Mouse (Mus musculus): Measurements from ENCODE around the gene A730071L15Rik. TPM values are rescaled to one million over a fixed set of nuclear protein-coding genes. Genes with fewer than 3 reads are reported as not detected.

Gene A730071L15Rik
- polyA plus RNA-seq, 3 experiments from 2014 or later = not detected

- ATAC-seq = no peak
These were observed 16.6 kb upstream of the A730071L15Rik start for GRCm38 (mm10) chr11:6183246-6183645.

DNA sequence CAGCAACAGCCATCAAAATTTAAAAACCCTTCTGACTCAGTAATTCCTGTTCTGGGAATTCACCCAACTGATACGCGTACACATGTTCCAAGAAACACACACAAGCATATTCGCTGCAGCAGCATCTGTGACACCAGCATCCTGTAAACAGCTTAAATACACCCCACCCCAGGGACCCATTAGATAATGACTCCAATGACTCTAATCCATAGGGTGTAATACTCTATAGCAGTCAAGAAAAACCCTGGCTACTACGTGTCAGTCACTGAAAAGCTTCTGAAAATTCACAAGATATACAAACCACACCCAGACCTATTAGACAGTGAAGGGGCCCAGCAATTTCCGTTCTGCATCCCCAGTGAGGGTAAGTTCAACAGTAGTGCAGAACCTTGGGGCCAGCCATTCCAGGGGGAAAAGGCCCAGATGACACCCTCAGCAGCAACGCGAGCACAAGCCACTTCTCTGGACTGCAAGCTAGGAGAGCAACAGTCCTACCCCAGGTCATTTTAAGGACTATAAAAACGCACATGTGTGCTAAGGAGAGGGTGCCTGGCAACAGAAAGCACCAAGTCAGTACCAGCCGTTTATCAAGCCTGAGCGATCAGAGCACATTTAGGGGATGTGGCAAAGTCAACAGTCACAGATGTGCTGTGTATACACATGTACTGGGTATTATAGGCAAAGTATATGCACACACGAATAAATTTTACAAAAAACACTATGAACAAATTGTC is 15.5 kb upstream of the A730071L15Rik start:
- ATAC-seq = peak; percentile 58

DNA sequence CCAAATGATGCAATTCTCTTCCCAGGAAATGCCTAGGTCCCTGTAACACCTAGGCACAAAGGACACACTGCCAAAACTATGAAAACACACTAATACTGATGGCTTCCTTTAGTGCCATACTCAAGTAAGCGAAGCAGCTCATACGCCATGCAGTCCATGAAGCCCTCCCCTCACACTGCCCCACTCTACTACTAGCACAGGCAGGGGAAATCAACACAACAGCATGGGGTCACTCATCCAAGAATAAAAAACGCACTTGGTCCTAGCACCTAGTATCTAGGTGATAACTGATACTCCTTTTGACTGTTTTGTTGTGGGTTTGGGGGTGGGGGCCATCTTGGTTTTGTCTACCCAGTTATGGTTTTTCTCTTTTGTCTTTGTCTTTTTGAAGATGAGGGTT is 12.4 kb upstream of the A730071L15Rik start:
- ATAC-seq = peak; percentile 16

GRCm38 (mm10) chr11:6187878-6188277 is 12.0 kb upstream of the A730071L15Rik start:
- ATAC-seq = peak; percentile 64

DNA sequence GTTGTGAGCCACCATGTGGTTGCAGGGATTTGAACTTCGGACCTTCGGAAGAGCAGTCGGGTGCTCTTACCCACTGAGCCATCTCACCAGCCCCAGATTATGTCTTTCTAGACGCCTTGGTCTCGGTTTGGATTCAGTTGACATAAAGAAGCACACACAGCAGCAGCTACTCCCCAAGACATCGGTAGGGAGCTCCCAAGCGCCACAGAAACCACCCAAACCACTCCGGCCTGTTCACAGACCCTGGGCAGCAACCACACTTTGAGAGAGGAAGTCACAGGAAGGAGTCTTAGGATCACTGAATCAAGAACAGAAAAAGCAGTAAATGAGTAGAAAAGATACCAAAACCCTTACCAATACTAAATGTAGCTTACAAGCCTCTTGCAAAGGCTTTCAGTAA is 3.0 kb upstream of the A730071L15Rik start:
- no peak for ATAC-seq

- no peak for ATAC-seq
These were observed 1.4 kb upstream of the A730071L15Rik start for GRCm38 (mm10) chr11:6198449-6198848.

- ATAC-seq = peak; percentile 90
These were observed 299 bp downstream of the A730071L15Rik start, which contains the start of gene Nudcd3 for GRCm38 (mm10) chr11:6200087-6200569. TSS of gene Nudcd3 (minus strand) at chr11:6200415.

DNA sequence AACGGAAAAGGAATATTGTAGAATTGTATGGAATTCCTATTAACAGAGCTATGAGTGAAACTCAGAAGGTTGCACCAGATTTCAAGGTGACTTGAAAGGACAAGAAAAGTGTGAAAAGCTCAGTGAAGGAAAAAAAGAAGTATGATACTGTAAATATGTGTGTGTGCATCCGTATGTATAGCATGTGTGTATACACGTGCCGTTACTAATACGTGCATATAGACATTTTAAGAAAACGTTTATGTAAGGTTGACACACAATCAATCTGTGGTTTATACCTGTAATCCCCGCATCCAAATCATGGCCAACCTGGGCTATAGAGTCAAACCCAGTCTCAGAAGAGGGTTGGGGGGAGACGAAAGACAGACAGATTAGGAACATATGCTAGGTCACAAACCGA is 741 bp downstream of the A730071L15Rik start:
- ATAC-seq = peak; percentile 6

DNA sequence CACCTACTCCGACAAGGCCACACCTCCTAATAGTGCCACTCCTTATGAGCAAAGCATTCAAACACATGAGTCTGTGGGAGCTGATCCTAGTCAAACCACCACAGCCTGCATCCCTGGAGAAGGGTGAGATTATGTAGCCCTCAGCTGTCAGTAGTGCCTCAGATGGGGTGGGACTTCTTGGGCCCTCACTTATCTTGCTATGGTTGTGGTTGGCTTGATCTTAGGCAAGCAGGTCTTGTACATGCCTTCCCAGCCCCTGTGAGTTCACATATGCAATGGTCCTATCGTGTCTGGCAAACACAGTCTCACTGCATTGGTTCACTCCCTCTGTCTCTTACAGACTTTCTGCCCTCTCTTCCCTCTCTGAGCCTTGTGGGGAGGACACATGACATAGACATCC is 7.3 kb downstream of the A730071L15Rik start:
- ATAC-seq = no peak

GRCm38 (mm10) chr11:6208158-6208557 is 8.3 kb downstream of the A730071L15Rik start:
- no peak for ATAC-seq

- no peak for ATAC-seq
These were observed 17.0 kb downstream of the A730071L15Rik start for GRCm38 (mm10) chr11:6216834-6217233.

GRCm38 (mm10) chr11:6218189-6218896 is 18.5 kb downstream of the A730071L15Rik start:
- ATAC-seq = no peak

DNA sequence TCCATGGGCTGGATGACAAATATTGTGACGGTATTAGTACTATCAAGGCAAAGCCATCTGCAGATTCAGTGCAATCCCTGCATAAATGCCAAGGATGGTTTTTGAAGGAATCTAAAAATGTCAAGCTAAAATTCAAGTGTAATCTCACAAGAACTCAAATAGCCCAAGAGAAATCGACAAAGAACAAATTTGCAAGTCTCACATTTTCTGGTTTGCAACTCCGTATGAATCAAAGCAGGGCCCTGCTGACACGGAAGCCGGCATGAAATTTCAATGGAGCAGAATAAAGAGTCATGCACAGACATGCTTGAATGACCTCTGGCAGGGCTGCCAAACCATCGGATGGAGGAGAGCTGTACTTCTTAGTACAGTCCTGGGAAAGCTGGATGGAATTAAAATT is 20.1 kb downstream of the A730071L15Rik start:
- no peak for ATAC-seq

DNA sequence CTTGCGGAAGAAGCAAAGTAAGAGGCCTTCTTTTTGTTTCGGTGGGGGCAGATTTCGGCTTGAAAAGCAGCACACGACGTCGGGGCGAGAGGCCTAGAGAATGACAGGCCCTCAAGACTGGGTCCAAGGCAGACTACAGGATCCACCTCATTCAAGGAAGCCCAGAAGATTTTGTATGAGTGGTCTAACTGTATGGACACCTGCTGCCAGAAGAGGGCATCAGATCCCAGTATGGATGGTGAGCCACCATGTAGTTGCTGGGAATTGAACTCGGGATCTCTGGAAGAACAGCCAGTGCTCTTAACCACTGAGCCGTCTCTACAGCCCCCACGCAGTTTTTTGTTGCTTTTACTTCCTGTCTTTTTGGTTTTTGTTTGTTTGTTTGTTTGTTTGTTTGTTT is 22.4 kb downstream of the A730071L15Rik start:
- ATAC-seq = no peak

GRCm38 (mm10) chr11:6224541-6225229 is 24.9 kb downstream of the A730071L15Rik start:
- ATAC-seq = no peak

GRCm38 (mm10) chr11:6230012-6230411 is 30.2 kb downstream of the A730071L15Rik start, which contains the start of gene Npc1l1:
TSS of gene Npc1l1 (minus strand) at chr11:6230143.
- ATAC-seq = no peak

- no peak for ATAC-seq
These were observed 33.2 kb downstream of the A730071L15Rik start for GRCm38 (mm10) chr11:6233025-6233424.

DNA sequence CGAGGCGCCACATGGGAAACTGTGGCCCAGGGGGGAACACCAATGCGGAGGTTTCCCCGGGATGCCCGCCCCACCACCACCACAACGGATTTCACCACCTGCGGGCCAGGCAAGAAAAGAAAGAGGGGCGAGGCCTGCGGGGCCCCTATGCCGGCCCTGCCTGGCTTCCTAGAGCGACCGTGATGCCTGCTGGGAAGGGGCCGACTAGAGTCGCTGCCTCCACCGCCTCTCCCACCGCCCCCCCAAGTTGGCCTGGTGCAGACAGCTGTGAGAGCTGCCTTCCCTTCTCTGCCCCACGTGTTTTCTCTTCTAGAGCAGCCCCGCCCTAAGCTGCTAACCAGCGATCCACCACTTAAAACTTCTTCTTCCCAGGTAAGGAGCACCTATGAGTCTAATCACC is 44.9 kb downstream of the A730071L15Rik start:
- ATAC-seq = no peak

Other genes starting within 250 kb of the A730071L15Rik start
- not detected for gene Gck, start 249.9 kb upstream of the A730071L15Rik start, polyA plus RNA-seq (2017; shearing (Covaris generic))
- gene Ykt6, start 244.3 kb upstream of the A730071L15Rik start, polyA plus RNA-seq (2017; shearing (Covaris generic)) = 10 to 100 TPM; 26.3 to 31.4 (median 27.1) TPM
- 10 to 100 TPM in 2 of 3 experiments, 1 to 10 TPM in 1; 5.3 to 16.7 (median 11.0) TPM for gene Camk2b, start 133.7 kb upstream of the A730071L15Rik start, polyA plus RNA-seq (2017; shearing (Covaris generic))
- gene Nudcd3, start 386 bp downstream of the A730071L15Rik start, polyA plus RNA-seq (2017; shearing (Covaris generic)) = 10 to 100 TPM; 26.7 to 38.8 (median 38.5) TPM
- not detected for gene Npc1l1, start 30.1 kb downstream of the A730071L15Rik start, polyA plus RNA-seq (2017; shearing (Covaris generic))
- gene Ddx56, start 67.7 kb downstream of the A730071L15Rik start, polyA plus RNA-seq (2017; shearing (Covaris generic)) = 100 to 1,000 TPM in 1 of 3 experiments, 10 to 100 TPM in 2; 58.0 to 107 (median 96.8) TPM
- gene Tmed4, start 74.8 kb downstream of the A730071L15Rik start, polyA plus RNA-seq (2017; shearing (Covaris generic)) = 10 to 100 TPM; 53.4 to 93.7 (median 81.4) TPM
- 100 to 1,000 TPM; 132 to 161 (median 134) TPM for gene Ogdh, start 91.6 kb downstream of the A730071L15Rik start, polyA plus RNA-seq (2017; shearing (Covaris generic))
- 10 to 100 TPM; 40.6 to 60.2 (median 44.9) TPM for gene Zmiz2, start 189.0 kb downstream of the A730071L15Rik start, polyA plus RNA-seq (2017; shearing (Covaris generic))
- 1,000 to 10,000 TPM; 2,486 to 3,282 (median 2,929) TPM for gene Ppia, start 215.4 kb downstream of the A730071L15Rik start, polyA plus RNA-seq (2017; shearing (Covaris generic))
- gene H2afv, start 244.4 kb downstream of the A730071L15Rik start, polyA plus RNA-seq (2017; shearing (Covaris generic)) = 100 to 1,000 TPM; 131 to 311 (median 156) TPM